Mouse (Mus musculus) central nervous system, embryonic 18 days (tissue): ENCODE results near the gene Ccdc78. TPM values are rescaled to one million over a fixed set of nuclear protein-coding genes. Genes with fewer than 3 reads are reported as not detected.

Experiments
- polyA plus RNA-seq: library from polyadenylated mRNA; depleted of rRNA; stranded (reverse); fragments of >200 nt; gene quantifications from 2 replicates; pipeline ENCODE4 v1.2.3, GENCODE M21; 2012; rRNA removed

The Ccdc78 gene
- 0.12 and 0.13 TPM in 2 replicates for polyA plus RNA-seq

GRCm38 (mm10) chr17:25786280-25786679 is at the start of gene Ccdc78:
Gene Ccdc78, plus strand, starts transcription at chr17:25786580.

DNA sequence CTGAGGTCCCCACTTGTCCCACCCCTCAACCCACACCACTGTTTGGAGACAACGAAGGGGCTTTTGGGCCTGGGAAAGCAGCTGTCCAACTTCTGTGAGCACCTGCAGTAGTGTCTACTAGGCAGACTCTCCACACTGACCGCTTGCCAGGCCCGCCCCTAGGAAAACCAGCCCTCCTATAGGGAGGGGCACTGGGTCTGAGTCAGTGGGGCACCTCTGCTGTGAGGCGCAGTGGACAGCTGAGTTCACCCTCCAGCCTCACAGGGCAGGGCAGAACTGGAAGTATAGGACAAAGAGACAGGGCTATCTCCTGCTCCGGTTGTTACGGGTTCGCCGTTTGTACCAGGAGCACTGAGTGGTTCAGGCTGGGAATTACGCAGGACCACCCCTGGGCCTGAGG is 32.1 kb upstream of the Ccdc78 start, which contains the start of gene Msln:
TSS of gene Msln (minus strand) at position 138 of the 400 bp plus-strand sequence.

DNA sequence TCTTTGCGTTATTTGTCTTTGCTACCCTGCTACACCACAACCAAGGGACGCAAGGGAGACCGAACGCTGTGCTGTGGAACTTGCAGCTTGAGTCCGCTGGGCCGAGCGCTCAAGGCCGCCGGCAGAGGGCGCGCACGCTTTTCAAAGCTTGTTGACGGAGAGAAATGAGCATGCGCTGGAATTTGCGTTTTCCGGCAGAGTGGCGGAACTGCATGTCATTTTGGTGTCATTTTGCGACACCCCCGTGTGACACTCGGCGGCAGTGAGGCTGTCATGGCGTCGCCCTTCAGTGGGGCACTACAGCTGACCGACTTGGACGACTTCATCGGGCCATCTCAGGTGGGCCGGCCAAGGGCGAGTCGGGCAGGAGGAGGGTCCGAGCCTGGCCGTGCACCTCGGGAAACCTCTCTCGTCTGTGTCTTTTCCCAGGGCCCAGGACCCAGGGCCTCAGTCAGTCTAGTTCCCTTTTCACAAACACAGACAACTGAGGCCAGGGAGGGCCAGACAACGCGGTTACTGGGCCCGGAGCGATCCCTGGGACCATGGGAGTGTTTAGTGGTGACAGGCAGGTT is 12.7 kb upstream of the Ccdc78 start, which contains the start of gene Narfl:
TSS of gene Narfl (plus strand) at position 228 of the 572 bp plus-strand sequence.

GRCm38 (mm10) chr17:25785281-25785745 is 1.1 kb upstream of the Ccdc78 start, which contains the start of gene Haghl:
Gene Haghl, minus strand, starts transcription at chr17:25785673.

GRCm38 (mm10) chr17:25792615-25793014 is 6.2 kb downstream of the Ccdc78 start, which contains the start of gene Fam173a:
Gene Fam173a, minus strand, starts transcription at chr17:25792901.

DNA sequence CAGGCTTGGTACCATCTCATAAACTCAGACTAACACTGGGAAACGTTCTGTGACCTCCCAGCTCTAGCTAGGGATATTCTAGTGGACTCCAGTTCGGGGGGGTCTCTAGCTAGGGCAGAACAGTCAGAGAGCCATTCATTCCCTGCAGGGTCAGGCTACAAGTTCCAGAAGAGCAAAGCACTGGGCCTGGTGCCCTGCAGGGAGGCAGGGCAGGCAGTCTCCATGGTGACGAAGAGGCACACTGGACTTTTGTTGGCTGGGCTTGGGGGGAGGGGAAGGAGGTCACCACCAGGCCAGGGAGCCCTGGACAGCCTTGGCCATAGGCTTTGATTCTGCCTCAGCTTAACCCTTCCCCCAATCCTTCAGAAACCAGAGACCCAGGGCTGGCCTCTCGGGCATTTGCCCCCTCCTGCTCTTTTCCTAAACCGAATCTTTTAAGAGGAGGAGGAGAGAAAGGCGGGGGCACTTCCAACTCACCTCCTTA is 9.3 kb downstream of the Ccdc78 start, which contains the start of gene AC134908.4:
TSS of gene AC134908.4 (minus strand) at position 51 of the 484 bp plus-strand sequence.

DNA sequence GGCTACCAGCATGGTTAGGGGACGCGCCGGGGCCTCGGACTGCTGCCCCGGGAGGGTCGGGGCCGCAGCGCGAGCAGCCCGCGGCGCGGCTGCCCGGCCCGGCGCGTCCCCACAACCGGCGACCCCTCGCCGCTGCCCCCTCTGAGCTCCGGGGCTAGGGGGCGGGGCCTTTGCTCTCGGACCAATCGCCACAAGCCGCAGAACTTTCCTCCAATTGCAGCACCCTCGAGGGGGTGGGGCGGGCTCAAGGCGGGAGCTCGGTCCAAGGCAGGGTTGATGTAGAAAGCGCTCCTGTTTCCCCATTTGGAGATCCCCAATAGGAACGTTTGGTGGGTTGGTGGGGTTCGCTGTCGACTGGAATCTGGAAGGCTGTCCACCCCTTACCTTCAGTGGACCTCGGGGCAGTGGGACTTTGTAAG is 10.6 kb downstream of the Ccdc78 start, which contains the start of gene Metrn:
TSS of gene Metrn (minus strand) at position 186 of the 419 bp plus-strand sequence.

GRCm38 (mm10) chr17:25808789-25809605 is 22.6 kb downstream of the Ccdc78 start, which contains the start of gene Fbxl16:
Gene Fbxl16, plus strand, starts transcription at chr17:25809085.

GRCm38 (mm10) chr17:25823452-25823851 is 37.1 kb downstream of the Ccdc78 start, which contains the start of gene Wdr24:
Gene Wdr24, plus strand, starts transcription at chr17:25823627.

GRCm38 (mm10) chr17:25828712-25829557 is 42.6 kb downstream of the Ccdc78 start, which contains the start of gene Jmjd8:
Gene Jmjd8, plus strand, starts transcription at chr17:25828867.

DNA sequence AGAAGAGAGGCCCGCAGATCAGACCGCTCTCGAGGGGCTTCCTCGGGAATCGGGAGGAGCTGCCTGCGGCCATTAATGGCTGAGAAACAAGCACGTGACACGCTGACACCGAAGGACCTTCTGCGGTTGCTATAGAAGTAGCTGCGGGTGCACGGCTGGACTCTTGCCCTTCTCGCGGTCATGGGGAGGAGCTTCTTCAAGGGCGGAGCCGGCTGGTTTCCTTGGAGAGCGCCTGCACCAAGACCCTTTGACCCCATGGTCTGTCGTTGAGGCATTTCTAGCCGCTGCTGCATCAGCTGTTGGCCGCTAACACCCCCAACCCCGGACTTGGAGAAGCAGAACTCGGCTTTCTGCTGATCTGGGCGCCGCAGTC is 46.9 kb downstream of the Ccdc78 start, which contains the start of gene Stub1:
TSS of gene Stub1 (minus strand) at position 114 of the 373 bp plus-strand sequence.

DNA sequence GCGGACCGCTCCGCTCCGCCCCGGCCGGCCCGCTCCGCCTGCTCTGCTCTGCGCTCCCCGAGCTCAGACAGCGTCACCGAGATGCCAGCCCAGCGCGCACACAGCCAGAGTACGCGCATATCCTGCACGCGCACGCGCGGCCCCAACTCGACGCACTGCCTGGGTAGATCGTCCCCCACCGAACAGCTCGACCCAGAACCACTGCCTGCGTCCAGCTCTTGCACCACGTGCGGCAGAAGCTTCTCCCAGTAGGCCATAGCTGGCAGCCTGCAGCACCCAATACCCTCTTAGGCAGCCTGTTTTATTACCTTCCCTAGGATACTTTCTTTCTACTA is 50.7 kb downstream of the Ccdc78 start, which contains the start of gene Rhbdl1:
TSS of gene Rhbdl1 (minus strand) at position 220 of the 335 bp plus-strand sequence.

Other genes with a start within 250 kb of the Ccdc78 start
- gene Sox8, start 215.9 kb upstream of the Ccdc78 start, polyA plus RNA-seq, result 16.0 and 21.7 TPM in 2 replicates
- gene Lmf1, start 207.5 kb upstream of the Ccdc78 start, polyA plus RNA-seq, result 9.8 and 11.4 TPM in 2 replicates
- 8.3 and 8.7 TPM in 2 replicates for gene Gng13, start 69.4 kb upstream of the Ccdc78 start, polyA plus RNA-seq
- gene Chtf18, start 59.2 kb upstream of the Ccdc78 start, polyA plus RNA-seq, result 5.9 and 6.7 TPM in 2 replicates
- gene Rpusd1, start 58.9 kb upstream of the Ccdc78 start, polyA plus RNA-seq, result 47.6 and 50.8 TPM in 2 replicates
- gene Mslnl, start 50.5 kb upstream of the Ccdc78 start, polyA plus RNA-seq, result 0.15 and 0.17 TPM in 2 replicates
- 1.6 and 32.1 TPM in 2 replicates for gene Msln, start 32.2 kb upstream of the Ccdc78 start, polyA plus RNA-seq
- gene Narfl, start 12.8 kb upstream of the Ccdc78 start, polyA plus RNA-seq, result 26.8 and 27.4 TPM in 2 replicates
- 211 and 212 TPM in 2 replicates for gene Haghl, start 907 bp upstream of the Ccdc78 start, polyA plus RNA-seq
- gene Fam173a, start 6.3 kb downstream of the Ccdc78 start, polyA plus RNA-seq, result 106 and 118 TPM in 2 replicates
- 0.33 and 0.57 TPM in 2 replicates for gene AC134908.4, start 9.1 kb downstream of the Ccdc78 start, polyA plus RNA-seq
- 90.6 and 111 TPM in 2 replicates for gene Metrn, start 10.6 kb downstream of the Ccdc78 start, polyA plus RNA-seq
- gene Fbxl16, start 22.5 kb downstream of the Ccdc78 start, polyA plus RNA-seq, result 79.5 and 95.0 TPM in 2 replicates
- 42.3 and 44.7 TPM in 2 replicates for gene Wdr24, start 37.0 kb downstream of the Ccdc78 start, polyA plus RNA-seq
- gene Jmjd8, start 42.3 kb downstream of the Ccdc78 start, polyA plus RNA-seq, result 61.3 and 66.9 TPM in 2 replicates
- gene Stub1, start 46.8 kb downstream of the Ccdc78 start, polyA plus RNA-seq, result 297 and 308 TPM in 2 replicates
- gene Rhbdl1, start 50.7 kb downstream of the Ccdc78 start, polyA plus RNA-seq, result 105 and 106 TPM in 2 replicates
- gene Gm20683, start 55.2 kb downstream of the Ccdc78 start, polyA plus RNA-seq, result 37.0 and 39.2 TPM in 2 replicates
- gene Rhot2, start 58.3 kb downstream of the Ccdc78 start, polyA plus RNA-seq, result 95.8 and 96.0 TPM in 2 replicates
- 46.9 and 49.8 TPM in 2 replicates for gene Wdr90, start 74.9 kb downstream of the Ccdc78 start, polyA plus RNA-seq
- 20.1 and 21.8 TPM in 2 replicates for gene Mcrip2, start 82.2 kb downstream of the Ccdc78 start, polyA plus RNA-seq
- gene Mettl26, start 88.5 kb downstream of the Ccdc78 start, polyA plus RNA-seq, result 67.4 and 73.2 TPM in 2 replicates
- gene Wfikkn1, start 94.3 kb downstream of the Ccdc78 start, polyA plus RNA-seq, result 0.39 and 0.40 TPM in 2 replicates
- 88.6 and 89.3 TPM in 2 replicates for gene Rab40c, start 133.1 kb downstream of the Ccdc78 start, polyA plus RNA-seq
- 107 and 111 TPM in 2 replicates for gene Pigq, start 158.4 kb downstream of the Ccdc78 start, polyA plus RNA-seq
- gene Nhlrc4, start 158.4 kb downstream of the Ccdc78 start, polyA plus RNA-seq, result 0.29 and 0.44 TPM in 2 replicates
- gene A930017K11Rik, start 166.0 kb downstream of the Ccdc78 start, polyA plus RNA-seq, result 0.62 and 1.1 TPM in 2 replicates
- gene Capn15, start 199.2 kb downstream of the Ccdc78 start, polyA plus RNA-seq, result 38.4 and 38.8 TPM in 2 replicates